In the genomic region with DNA sequence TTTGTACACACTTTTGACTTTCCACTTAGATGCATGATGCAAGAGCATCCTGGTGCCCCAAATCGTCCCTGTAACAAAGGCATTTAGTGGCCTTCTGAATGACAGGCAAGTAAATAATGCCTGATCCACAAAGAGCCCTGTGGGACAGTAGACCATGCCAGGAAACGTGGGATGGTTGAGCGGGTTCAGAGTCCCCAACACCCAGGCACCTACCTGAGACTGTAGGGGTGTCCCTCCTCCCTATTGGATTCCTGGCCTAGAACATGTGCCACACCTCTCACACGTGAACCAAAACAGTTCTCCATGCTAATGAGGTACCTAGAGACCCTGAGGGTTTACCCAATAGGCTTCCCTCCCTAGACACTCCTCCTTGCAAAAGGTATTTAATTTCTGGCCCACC, we compare ENCODE assay signal across 22 mouse cellular contexts. TPM values are rescaled to one million over a fixed set of nuclear protein-coding genes. Genes with fewer than 3 reads are reported as not detected.
"Had no signal": no experiment of that assay in that cellular context is flagged by ENCODE, and none has a peak within 500 bp of the region (broad histone marks: within the 10 kb centered on the region; RNA-seq: fewer than 3 reads in every experiment).

No protein-coding gene starts in this region.

- H3K4me2 ChIP-seq: midbrain, embryonic 11.5 days; midbrain, embryonic 15.5 days; neural tube, embryonic 13.5 days had no signal

- H3K9ac ChIP-seq: midbrain, embryonic 15.5 days; neural tube, embryonic 13.5 days had no signal

- ATAC-seq: inflammation-experienced regulatory T-cells, adult 6 months; intestine, embryonic 16.5 days; midbrain, embryonic 15.5 days had no signal

- H3K9me3 ChIP-seq: midbrain, embryonic 15.5 days; neural tube, embryonic 13.5 days had no signal

- H3K27me3 ChIP-seq: midbrain, embryonic 15.5 days; neural tube, embryonic 13.5 days had no signal

- H3K4me3 ChIP-seq: layer of hippocampus, adult 2 months; midbrain, embryonic 15.5 days; neural tube, embryonic 13.5 days had no signal

- H3K27ac ChIP-seq: layer of hippocampus, adult 2 months; midbrain, embryonic 15.5 days; neural tube, embryonic 13.5 days had no signal

- DNase-seq: kidney, adult 18-20 months; kidney, adult 9 months; kidney, postnatal 14 days; layer of hippocampus, adult 9-11 months; lung, adult 2 months; lung, postnatal 14 days; lung, postnatal 4 days; retina, postnatal 1 day; thymus, adult 18-20 months; thymus, postnatal 4 days had no signal

- H3K4me1 ChIP-seq: midbrain, embryonic 15.5 days; neural tube, embryonic 13.5 days had no signal

RNA-seq across cellular contexts. Expression of a gene that starts 58.5 kb away (rescaled TPM):
- total RNA-seq: layer of hippocampus, postnatal 25 days; left cerebral cortex, postnatal 36 days; megakaryocyte progenitor cell, adult 5-6 weeks; neutrophil, adult 5-6 weeks had no signal
- polyA plus RNA-seq: inflammation-experienced regulatory T-cells, adult 6 months; lung, embryonic 16.5 days; midbrain, embryonic 11.5 days; midbrain, embryonic 15.5 days; neural tube, embryonic 13.5 days; small intestine, adult 2 months had no signal
